Mouse (Mus musculus): ENCODE results near the gene Gm5678.
A peak's percentile ranks its signal among the peaks of the same experiment; 100 is the strongest.
"Not testable (repeated sequence)": the region's sequence is repeated elsewhere in the genome, so short reads cannot be mapped to it uniquely, and the experiment has no call there.

Gene Gm5678

GRCm38 (mm10) chr16:93607669-93608101 lies 20.2 kb upstream of the Gm5678 start:
- peak; percentile 92 for DNase-seq (ENCODE audit: low read depth, low spot score)

DNA sequence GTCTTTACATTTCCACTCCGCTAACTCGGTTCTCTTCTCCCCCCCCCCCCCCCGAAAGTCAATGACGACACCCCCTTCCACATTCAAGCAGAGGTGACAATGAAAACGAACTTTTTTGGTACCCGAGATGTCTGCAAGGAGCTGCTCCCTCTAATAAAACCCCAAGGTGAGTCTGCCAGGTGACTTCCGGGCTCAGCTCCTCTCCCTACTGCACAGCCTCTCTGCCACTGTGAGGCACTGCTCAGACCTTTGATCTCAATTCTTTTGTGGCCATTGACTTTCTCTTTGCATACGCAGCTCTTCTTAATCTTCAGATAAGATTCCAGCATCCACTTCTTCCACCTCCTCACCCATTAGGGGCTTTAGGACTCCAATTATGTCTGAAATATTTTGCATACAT lies 19.2 kb upstream of the Gm5678 start:
- DNase-seq (ENCODE audit: low read depth, low spot score), result no peak

DNA sequence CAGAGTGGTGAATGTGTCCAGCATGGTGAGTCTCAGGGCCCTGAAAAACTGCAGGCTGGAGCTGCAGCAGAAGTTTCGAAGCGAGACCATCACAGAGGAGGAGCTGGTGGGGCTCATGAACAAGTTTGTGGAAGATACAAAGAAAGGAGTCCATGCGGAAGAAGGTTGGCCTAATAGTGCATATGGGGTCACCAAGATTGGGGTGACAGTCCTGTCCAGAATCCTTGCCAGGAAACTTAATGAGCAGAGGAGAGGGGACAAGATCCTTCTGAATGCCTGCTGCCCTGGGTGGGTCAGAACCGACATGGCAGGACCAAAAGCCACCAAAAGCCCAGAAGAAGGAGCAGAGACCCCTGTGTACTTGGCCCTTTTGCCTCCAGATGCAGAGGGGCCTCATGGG lies 18.1 kb upstream of the Gm5678 start:
- peak; percentile 1 for DNase-seq (ENCODE audit: low read depth, low spot score)

- peak; percentile 0 for DNase-seq (ENCODE audit: low read depth, low spot score)
Observed at GRCm38 (mm10) chr16:93610961-93611360, 16.9 kb upstream of the Gm5678 start.

DNA sequence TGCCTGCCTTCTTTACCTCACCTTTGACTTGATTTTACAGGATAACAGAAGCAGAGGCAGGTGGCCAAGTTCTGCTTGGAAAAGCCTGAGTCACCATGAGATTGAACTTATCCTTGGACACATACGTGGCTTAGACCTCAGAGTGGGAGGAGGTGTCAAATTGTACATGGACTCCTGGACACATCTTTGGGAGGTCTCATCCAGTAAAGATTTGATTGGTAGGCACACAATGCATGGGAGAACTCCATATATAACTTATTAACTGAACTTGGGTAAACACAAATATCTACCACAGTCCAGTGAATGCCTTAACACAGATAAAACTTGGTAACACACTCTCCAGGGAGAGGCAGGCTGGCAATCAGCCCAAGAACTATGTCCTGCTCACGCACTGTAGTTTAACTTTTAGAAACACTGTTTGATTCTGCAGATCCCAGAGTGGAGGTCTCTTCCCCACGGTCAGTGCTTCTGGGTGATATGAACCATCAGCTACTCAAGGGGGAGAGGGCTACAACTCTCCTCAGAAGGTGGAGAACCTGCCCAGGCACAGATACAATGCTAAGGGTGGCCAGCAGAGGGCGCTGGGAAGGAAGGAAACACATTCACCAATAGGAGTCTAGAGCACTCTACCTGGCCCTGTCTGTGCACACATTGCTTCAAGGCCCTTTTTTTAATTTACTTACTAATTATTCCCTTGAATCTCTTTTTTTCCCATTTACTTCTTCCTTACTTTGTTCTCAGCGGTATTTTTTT lies 12.6 kb upstream of the Gm5678 start:
- peak; percentile 66 for DNase-seq (ENCODE audit: low read depth, low spot score)

DNA sequence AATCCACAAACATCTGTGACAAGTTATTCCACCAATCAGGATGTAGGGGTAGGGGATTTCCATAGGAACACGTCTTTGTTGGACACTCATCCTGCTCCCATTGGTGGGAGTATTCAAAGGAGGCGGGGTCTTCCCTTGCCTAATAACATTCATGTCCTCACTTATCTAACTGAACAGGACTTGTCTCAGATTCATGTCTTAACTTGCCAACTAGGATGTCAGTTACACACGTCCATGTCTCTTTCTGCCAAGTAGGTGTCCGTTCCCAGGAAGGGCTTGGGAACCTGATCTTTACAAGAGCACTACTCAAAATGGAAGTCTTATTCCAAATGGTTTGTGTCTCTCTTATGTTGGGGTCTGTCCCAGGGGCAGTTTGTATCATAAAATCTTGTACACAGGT lies 4.1 kb upstream of the Gm5678 start:
- not testable (repeated sequence) for DNase-seq (ENCODE audit: low read depth, low spot score)

GRCm38 (mm10) chr16:93624671-93625070 lies 3.2 kb upstream of the Gm5678 start:
- DNase-seq (ENCODE audit: low read depth, low spot score), result no peak

DNA sequence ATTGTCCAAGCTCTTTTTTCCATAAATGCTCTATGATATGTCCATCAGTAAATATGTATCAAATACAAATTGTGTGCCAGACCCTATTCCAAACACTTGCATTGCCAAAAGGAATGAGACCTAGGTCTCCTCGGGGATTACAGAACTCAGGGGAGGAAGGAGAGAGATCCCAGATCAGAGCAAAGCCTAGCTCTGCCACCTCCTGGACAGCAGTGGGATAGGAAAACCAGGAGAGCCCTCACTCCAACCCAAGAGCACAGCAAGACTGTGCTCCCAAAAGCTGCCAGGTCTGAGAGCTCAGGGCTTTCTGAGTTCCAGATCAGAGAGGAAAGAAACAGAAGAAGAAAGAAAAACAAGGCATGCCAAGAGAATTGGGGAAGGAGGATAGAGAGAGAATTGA lies 1.2 kb upstream of the Gm5678 start:
- peak; percentile 12 for DNase-seq (ENCODE audit: low read depth, low spot score)

- no peak for DNase-seq (ENCODE audit: low read depth, low spot score)
Observed at GRCm38 (mm10) chr16:93644006-93644405, 16.1 kb downstream of the Gm5678 start.

DNA sequence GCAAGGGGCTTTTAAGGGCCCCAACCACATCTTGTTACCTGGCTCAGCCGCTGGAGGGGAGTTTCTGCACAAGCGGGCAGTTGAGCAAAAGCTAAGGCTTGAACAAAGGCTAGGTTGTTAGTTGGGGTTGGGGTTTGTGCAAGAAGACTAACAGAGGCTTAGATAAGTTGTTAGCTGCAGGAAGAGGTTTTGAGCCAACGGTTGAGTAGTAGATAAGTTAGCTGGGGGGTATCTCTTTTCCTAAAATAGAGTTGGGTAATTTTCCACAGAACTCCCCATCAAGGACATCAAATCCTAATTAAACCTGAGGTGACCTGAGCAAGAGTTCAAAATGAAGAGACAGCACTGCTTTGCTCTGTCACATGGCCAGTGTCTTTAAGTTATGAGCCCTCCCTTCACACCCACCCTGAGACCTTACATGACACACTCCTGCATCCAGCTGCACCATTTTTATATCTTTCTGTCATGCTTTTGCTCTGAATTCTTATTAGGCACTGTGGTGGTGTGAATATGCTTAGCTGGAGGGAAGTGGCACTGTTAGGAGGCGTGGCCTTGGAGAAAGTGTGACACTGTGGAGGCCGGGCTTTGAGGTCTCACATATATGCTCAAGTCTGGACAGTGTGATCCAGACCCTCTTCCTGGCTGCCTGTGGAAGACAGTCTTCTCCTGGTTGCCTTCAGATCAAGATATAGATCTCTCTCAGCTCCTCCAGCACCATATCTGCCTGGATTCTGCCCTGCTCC lies 20.7 kb downstream of the Gm5678 start:
- no peak for DNase-seq (ENCODE audit: low read depth, low spot score)

DNA sequence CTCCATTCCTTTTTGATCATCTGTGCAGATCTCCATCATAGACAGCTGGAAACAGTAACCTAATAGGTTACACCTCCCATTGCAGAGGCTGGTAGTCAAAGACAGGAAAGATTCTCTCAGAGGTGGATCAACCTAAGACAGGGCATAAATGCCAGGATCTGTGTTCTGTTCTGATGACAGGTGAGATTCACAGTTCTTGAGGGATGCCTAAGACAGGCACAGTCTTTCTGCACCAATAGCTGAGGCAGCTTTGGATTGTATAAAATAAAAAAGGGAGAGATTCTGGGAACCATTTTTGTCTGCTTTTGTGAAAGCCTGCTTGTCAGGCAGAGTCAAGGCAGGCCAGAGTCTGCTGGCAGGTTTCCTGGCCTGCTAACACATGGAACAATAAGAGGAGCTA lies 40.1 kb downstream of the Gm5678 start:
- no peak for DNase-seq (ENCODE audit: low read depth, low spot score)

- DNase-seq (ENCODE audit: low read depth, low spot score), result no peak
Observed at GRCm38 (mm10) chr16:93669521-93669920, 41.6 kb downstream of the Gm5678 start.

DNA sequence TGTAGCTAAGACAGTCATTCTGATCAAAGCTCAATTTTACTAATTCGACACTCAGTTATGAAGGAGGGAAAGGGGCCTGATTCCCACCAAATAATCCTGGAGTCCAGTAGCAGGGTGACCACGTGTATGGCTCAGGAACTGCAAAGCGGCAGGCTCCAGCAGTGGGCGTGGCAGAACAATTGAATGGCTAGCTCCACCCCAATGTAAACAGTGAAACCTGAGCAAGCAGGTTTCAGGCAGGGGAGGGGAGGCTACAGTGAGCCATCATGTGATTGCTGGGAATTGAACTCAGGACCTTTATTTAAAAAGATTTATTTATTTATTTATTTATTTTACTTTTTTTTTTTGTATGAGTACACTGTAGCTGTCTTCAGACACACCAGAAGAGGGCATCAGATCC lies 42.6 kb downstream of the Gm5678 start:
- not testable (repeated sequence) for DNase-seq (ENCODE audit: low read depth, low spot score)

DNA sequence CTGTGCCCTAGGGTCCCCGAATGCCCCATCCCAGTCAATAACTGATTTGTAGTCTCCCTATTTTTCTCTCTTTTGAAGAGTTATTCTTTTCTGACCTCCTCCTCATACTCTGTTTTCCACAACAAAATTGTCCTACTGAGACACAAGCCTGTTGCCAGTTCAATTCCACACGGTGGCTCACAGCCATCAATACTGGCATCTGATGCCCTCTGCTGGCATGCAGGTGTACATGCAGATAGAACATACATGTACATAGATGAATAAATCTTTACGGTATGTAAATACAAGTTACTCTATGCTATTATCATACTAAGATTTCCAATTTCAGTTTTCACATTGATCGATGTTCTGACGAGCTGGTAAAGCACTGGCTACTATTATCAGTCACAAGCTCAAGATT lies 43.2 kb downstream of the Gm5678 start:
- DNase-seq (ENCODE audit: low read depth, low spot score), result peak; percentile 33

- no peak for DNase-seq (ENCODE audit: low read depth, low spot score)
Observed at GRCm38 (mm10) chr16:93676376-93676775, 48.5 kb downstream of the Gm5678 start.

GRCm38 (mm10) chr16:93678206-93678605 lies 50.3 kb downstream of the Gm5678 start:
- DNase-seq (ENCODE audit: low read depth, low spot score), result no peak

- no peak for DNase-seq (ENCODE audit: low read depth, low spot score)
Observed at GRCm38 (mm10) chr16:93679165-93679564, 51.3 kb downstream of the Gm5678 start.
